ENCODE assay signal across 8 mouse cellular contexts in genomic region chr4:128811382-128812056, GRCm38 (mm10). TPM values are rescaled to one million over a fixed set of nuclear protein-coding genes. Genes with fewer than 3 reads are reported as not detected.
DNase-seq lines count a peak whose midpoint lies in the region; ATAC-seq and TF ChIP-seq lines count a peak whose summit lies in the region.

No protein-coding gene starts in this region.

- no peaks in the 10 kb centered on the region for H3K9me3 ChIP-seq in embryonic facial prominence, embryonic 11.5 days (replicated peaks; ENCODE audit: control insufficient read depth, low read length)
- no peaks in the 10 kb centered on the region for H3K9me3 ChIP-seq in intestine, postnatal 0 days (ENCODE audit: control insufficient read depth)
- no peaks in the 10 kb centered on the region for H3K9me3 ChIP-seq in midbrain, embryonic 10.5 days (replicated peaks)

- no peaks in the 10 kb centered on the region for H3K36me3 ChIP-seq in embryonic facial prominence, embryonic 11.5 days (replicated peaks; ENCODE audit: control insufficient read depth, insufficient read depth, low read depth, low read length)
- H3K36me3 ChIP-seq in intestine, postnatal 0 days (ENCODE audit: control insufficient read depth, insufficient read depth) = no peaks in the 10 kb centered on the region
- H3K36me3 ChIP-seq in midbrain, embryonic 10.5 days = no peaks in the 10 kb centered on the region

- no peaks in the 10 kb centered on the region for H3K4me1 ChIP-seq in embryonic facial prominence, embryonic 11.5 days (ENCODE audit: control insufficient read depth, insufficient read depth, low read length)
- H3K4me1 ChIP-seq in intestine, postnatal 0 days (replicated peaks; ENCODE audit: control insufficient read depth, insufficient read depth, low read length) = peaks cover 11% of the 10 kb centered on the region; the same call in 1 of the 2 replicates
- H3K4me1 ChIP-seq in midbrain, embryonic 10.5 days = peaks cover 35% of the 10 kb centered on the region

- peak overlapping the region; percentile 70 for H3K4me2 ChIP-seq in embryonic facial prominence, embryonic 11.5 days (ENCODE audit: low read depth, low read length)
- H3K4me2 ChIP-seq in intestine, postnatal 0 days (replicated peaks; ENCODE audit: low read depth) = peak overlapping the region; percentile 68

- peak overlapping the region; percentile 51 for H3K4me3 ChIP-seq in embryonic facial prominence, embryonic 11.5 days (ENCODE audit: low read depth, low read length)
- H3K4me3 ChIP-seq in intestine, postnatal 0 days (ENCODE audit: low read depth, low read length) = peak overlapping the region; percentile 57
- peak overlapping the region; percentile 60 for H3K4me3 ChIP-seq in midbrain, embryonic 10.5 days

- H3K27me3 ChIP-seq in embryonic facial prominence, embryonic 11.5 days (ENCODE audit: control insufficient read depth, insufficient read depth, low read length) = no peaks in the 10 kb centered on the region
- no peaks in the 10 kb centered on the region for H3K27me3 ChIP-seq in intestine, postnatal 0 days (replicated peaks; ENCODE audit: control insufficient read depth, insufficient read depth, low read length)
- H3K27me3 ChIP-seq in midbrain, embryonic 10.5 days (ENCODE audit: low read depth, poor library complexity, severe bottlenecking) = no peaks in the 10 kb centered on the region

- WGBS in embryonic facial prominence, embryonic 11.5 days = 17% methylated on average over 16 of the region's 16 CpGs
- 12% methylated on average over 16 of the region's 16 CpGs for WGBS in intestine, postnatal 0 days
- 16% methylated on average over 16 of the region's 16 CpGs for WGBS in midbrain, embryonic 10.5 days

- DNase-seq in 3T3-L1 (ENCODE audit: low read depth, low spot score) = peak; percentile 95
- DNase-seq in adrenal gland, postnatal 10 days = peak; percentile 85
- DNase-seq in embryonic facial prominence, embryonic 11.5 days (ENCODE audit: low spot score) = peak; percentile 92
- peak; percentile 84 for DNase-seq in left cerebral cortex, postnatal 36 days (ENCODE audit: low spot score in 2 of 2)
- peak; percentile 77 for DNase-seq in midbrain, embryonic 10.5 days (ENCODE audit: low spot score)
- peak; percentile 85 for DNase-seq in skeletal muscle tissue, adult 2 months (ENCODE audit: low read depth, low spot score)

- no peak for TF ChIP-seq CTCF in intestine, postnatal 0 days (IDR thresholded peaks at IDR 0.05; ENCODE audit: low read depth)

- H3K9ac ChIP-seq in embryonic facial prominence, embryonic 11.5 days (replicated peaks; ENCODE audit: low read length) = peak overlapping the region; percentile 66
- peak overlapping the region; percentile 48 for H3K9ac ChIP-seq in intestine, postnatal 0 days (ENCODE audit: low read depth, low read length)

- H3K27ac ChIP-seq in embryonic facial prominence, embryonic 11.5 days (replicated peaks; ENCODE audit: low read depth, low read length) = no peak overlapping the region
- H3K27ac ChIP-seq in intestine, postnatal 0 days (ENCODE audit: low read depth, low read length) = peak overlapping the region; percentile 67; the same call in 1 of the 2 replicates
- H3K27ac ChIP-seq in midbrain, embryonic 10.5 days (replicated peaks) = peak overlapping the region; percentile 82

- intact Hi-C loops in left cerebral cortex, postnatal 36 days (cut with DNase I) = loop anchor here (5.0 kb wide), 1 partner anchor 46 kb away; no protein-coding TSS in a partner anchor

- ATAC-seq in embryonic facial prominence, embryonic 11.5 days (replicated peaks; ENCODE audit: insufficient number of reproducible peaks, low FRiP score, low TSS enrichment, low read depth) = peak; percentile 81
- ATAC-seq in granulocyte monocyte progenitor cell, adult 5-6 weeks (replicated peaks; ENCODE audit: poor library complexity, severe bottlenecking) = peak; percentile 90
- ATAC-seq in intestine, postnatal 0 days = peak; percentile 86

RNA-seq across cellular contexts. Expression of gene Zfp362, which starts 5.7 kb away (rescaled TPM):
- total RNA-seq in adrenal gland, postnatal 10 days (2021) = 10 to 100 TPM; 33.7 to 36.5 TPM
- polyA plus RNA-seq in embryonic facial prominence, embryonic 11.5 days (2014; fragmentation: Nextera tagmentation; extraction: Ambion mirVana) = 31.1 and 34.3 TPM in 2 replicates
- total RNA-seq in granulocyte monocyte progenitor cell, adult 5-6 weeks (2014; fragmentation: Nextera tagmentation) = 32.7 and 40.1 TPM in 2 replicates
- total RNA-seq in granulocyte monocyte progenitor cell, adult 5-6 weeks (2017) = 3.7 and 4.4 TPM in 2 replicates
- polyA plus RNA-seq in intestine, postnatal 0 days (2015; fragmentation: Nextera tagmentation; extraction: Ambion mirVana) = 12.6 and 12.9 TPM in 2 replicates
- total RNA-seq in left cerebral cortex, postnatal 36 days (2021) = 10 to 100 TPM; 30.0 to 31.6 TPM
- polyA plus RNA-seq in midbrain, embryonic 10.5 days (2016; fragmentation: Nextera tagmentation; extraction: Ambion mirVana) = 36.5 and 37.9 TPM in 2 replicates

RNA-seq across cellular contexts. Expression of gene A3galt2, which starts 56.4 kb away (rescaled TPM):
- under 1 TPM; 0.12 TPM for total RNA-seq in adrenal gland, postnatal 10 days (2021)
- 0.11 and 0.18 TPM in 2 replicates for polyA plus RNA-seq in embryonic facial prominence, embryonic 11.5 days (2014; fragmentation: Nextera tagmentation; extraction: Ambion mirVana)
- total RNA-seq in granulocyte monocyte progenitor cell, adult 5-6 weeks (2014; fragmentation: Nextera tagmentation) = not detected in 2 replicates
- total RNA-seq in granulocyte monocyte progenitor cell, adult 5-6 weeks (2017) = 0.04 TPM in 1 of 2 replicates, not detected in the other
- polyA plus RNA-seq in intestine, postnatal 0 days (2015; fragmentation: Nextera tagmentation; extraction: Ambion mirVana) = not detected in 2 replicates
- total RNA-seq in left cerebral cortex, postnatal 36 days (2021) = under 1 TPM; 0.10 to 0.41 TPM
- 0.10 and 0.24 TPM in 2 replicates for polyA plus RNA-seq in midbrain, embryonic 10.5 days (2016; fragmentation: Nextera tagmentation; extraction: Ambion mirVana)
